Mouse (Mus musculus): Measurements from ENCODE around the gene Taar7f. TPM values are rescaled to one million over a fixed set of nuclear protein-coding genes. Genes with fewer than 3 reads are reported as not detected.
"Not testable (repeated sequence)": the region's sequence is repeated elsewhere in the genome, so short reads cannot be mapped to it uniquely, and the experiment has no call there.

Taar7f gene
- polyA plus RNA-seq, 1 experiment from 2014 or later, result not detected

DNA sequence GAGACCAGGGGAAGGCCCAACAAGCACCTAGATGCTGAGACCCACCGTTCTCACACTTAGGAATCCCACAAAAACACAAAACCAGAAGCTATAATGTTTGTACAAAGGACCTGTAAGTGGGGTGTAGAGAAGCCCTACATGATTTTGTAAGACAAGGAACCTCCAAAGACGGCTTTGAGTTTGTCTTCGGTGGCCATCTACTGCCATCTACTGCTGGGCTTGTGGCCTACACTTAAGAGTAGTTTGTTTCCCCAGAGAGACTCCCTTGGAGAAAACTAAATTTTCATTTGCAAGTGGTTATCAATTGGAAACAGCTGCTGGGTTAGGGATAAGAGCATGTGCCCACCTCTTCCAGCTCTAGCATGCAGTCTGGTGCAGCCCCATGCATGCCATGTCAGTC, 30.9 kb downstream of the Taar7f start:
- no peak for ATAC-seq
- Histone ChIP-seq H3K27ac (ENCODE audit: low read depth, low read length) (no peak overlapping the region), H3K9me3 (ENCODE audit: control insufficient read depth) (no peaks in the 10 kb centered on the region), H3K36me3 (ENCODE audit: control insufficient read depth, insufficient read depth) (no peaks in the 10 kb centered on the region), H3K9ac (ENCODE audit: low read depth, low read length) (0 out of 2 replicates have a peak overlapping the region, but pooled peaks have one; percentile 7), H3K4me2 (replicated peaks; ENCODE audit: low read depth) (no peak overlapping the region), H3K4me1 (replicated peaks; ENCODE audit: control insufficient read depth, insufficient read depth, low read length) (no peaks in the 10 kb centered on the region), H3K27me3 (replicated peaks; ENCODE audit: control insufficient read depth, insufficient read depth, low read length) (no peaks in the 10 kb centered on the region), H3K4me3 (ENCODE audit: low read depth, low read length) (no peak overlapping the region)
- WGBS, result 44% methylated on average over 3 of the region's 3 CpGs
- peak; percentile 78 for TF ChIP-seq CTCF (IDR thresholded peaks at IDR 0.05; ENCODE audit: low read depth)

DNA sequence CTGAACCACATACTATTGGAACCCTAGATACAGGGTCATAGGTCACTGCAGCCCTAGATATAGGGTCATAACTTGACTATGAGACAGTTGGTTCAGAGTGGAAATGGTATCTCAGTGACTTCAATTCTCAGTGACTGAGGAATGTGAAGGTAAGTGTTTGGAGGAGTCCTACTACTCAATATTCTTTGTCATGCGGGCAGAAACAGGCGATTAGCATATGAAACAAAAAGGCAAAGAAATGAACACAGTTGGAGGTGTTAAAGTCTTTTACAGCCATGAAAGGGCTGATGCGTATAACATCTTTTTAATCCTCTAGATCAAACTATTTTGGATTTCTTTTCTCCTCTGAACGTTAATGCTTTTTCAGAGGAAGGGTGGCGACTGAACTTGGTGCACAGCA, 36.6 kb downstream of the Taar7f start:
- Histone ChIP-seq H3K9me3 (ENCODE audit: control insufficient read depth) (no peaks in the 10 kb centered on the region), H3K9ac (ENCODE audit: low read depth, low read length) (no peak overlapping the region), H3K27ac (ENCODE audit: low read depth, low read length) (no peak overlapping the region), H3K4me2 (replicated peaks; ENCODE audit: low read depth) (no peak overlapping the region), H3K27me3 (replicated peaks; ENCODE audit: control insufficient read depth, insufficient read depth, low read length) (no peaks in the 10 kb centered on the region), H3K4me1 (replicated peaks; ENCODE audit: control insufficient read depth, insufficient read depth, low read length) (no peaks in the 10 kb centered on the region), H3K4me3 (ENCODE audit: low read depth, low read length) (no peak overlapping the region), H3K36me3 (ENCODE audit: control insufficient read depth, insufficient read depth) (no peaks in the 10 kb centered on the region)
- 66% methylated on average over 5 of the region's 5 CpGs for WGBS
- ATAC-seq, result no peak
- TF ChIP-seq CTCF (IDR thresholded peaks at IDR 0.05; ENCODE audit: low read depth), result no peak

DNA sequence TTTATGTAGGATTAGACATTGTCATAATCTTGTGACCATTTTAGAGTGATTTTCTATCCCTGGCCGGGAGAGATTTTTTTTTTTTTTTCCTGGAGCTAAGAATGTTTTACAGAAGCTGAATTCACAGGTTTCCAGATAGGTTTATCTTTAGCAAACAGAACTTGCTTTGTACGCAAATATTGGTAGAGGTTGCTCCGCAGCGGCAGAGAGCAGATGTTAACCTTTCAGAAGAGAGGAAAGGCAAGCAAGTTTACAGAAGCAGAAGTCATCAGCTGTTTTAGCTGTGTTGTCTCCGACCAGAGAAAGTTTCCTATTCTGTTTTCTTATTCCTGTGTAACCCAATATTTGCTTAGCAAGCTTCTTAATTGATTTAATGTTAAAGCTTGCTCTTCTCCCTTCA, 37.2 kb downstream of the Taar7f start:
- Histone ChIP-seq H3K4me1 (replicated peaks; ENCODE audit: control insufficient read depth, insufficient read depth, low read length) (no peaks in the 10 kb centered on the region), H3K9me3 (ENCODE audit: control insufficient read depth) (no peaks in the 10 kb centered on the region), H3K36me3 (ENCODE audit: control insufficient read depth, insufficient read depth) (no peaks in the 10 kb centered on the region), H3K4me3 (ENCODE audit: low read depth, low read length) (no peak overlapping the region), H3K4me2 (replicated peaks; ENCODE audit: low read depth) (no peak overlapping the region), H3K27ac (ENCODE audit: low read depth, low read length) (no peak overlapping the region; the same call in 1 of the 2 replicates), H3K9ac (ENCODE audit: low read depth, low read length) (no peak overlapping the region), H3K27me3 (replicated peaks; ENCODE audit: control insufficient read depth, insufficient read depth, low read length) (no peaks in the 10 kb centered on the region)
- no peak for TF ChIP-seq CTCF (IDR thresholded peaks at IDR 0.05; ENCODE audit: low read depth)
- no peak for ATAC-seq
- 17% methylated on average over 5 of the region's 5 CpGs for WGBS

DNA sequence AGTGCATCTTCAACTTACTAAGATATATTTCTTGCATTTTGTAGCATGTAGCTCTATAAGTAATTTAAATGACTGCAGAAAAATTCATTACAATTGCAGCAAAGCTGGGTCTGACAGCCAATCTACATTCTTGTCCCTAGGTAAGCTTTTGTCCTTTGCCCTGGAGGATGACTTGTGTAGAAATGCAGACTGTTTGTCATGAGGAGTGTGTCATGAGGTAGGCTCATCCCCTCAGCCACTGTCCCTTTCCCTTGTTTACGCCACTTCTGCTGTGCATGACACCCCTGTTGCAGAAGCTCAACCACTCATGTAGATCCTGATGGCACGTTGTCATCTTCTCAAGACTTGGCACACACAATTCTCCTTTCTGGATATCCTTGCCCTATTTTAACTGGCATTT, 37.9 kb downstream of the Taar7f start:
- H3K27ac ChIP-seq (ENCODE audit: low read depth, low read length), result no peak overlapping the region

DNA sequence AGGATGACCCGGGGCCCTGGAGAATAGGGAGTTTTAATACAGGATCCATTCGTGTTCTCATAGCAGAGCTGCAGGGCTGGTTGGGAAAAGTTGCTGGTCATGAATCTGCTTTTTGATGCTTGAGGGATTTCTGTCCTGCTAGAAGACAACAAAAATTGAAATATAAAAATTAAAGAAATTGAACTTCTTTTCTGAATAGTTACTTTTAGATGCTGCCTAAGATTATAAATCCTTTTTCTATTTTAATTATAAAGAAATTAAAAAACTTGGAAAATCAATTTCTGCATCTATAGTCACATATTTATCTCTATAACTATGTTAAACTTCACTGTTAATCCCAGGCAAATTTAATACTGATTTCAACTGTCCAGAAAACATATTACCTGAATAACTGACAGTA, 42.9 kb downstream of the Taar7f start, which contains the start of gene Taar8b:
Taar8b (minus strand) TSS at position 101 of the 400 bp plus-strand sequence.
- Histone ChIP-seq H3K4me3 (ENCODE audit: low read depth, low read length) (no peak within 1 kb of the TSS), H3K4me2 (replicated peaks; ENCODE audit: low read depth) (no peak within 1 kb of the TSS), H3K27me3 (replicated peaks; ENCODE audit: control insufficient read depth, insufficient read depth, low read length) (no peaks in the 10 kb centered on the region), H3K4me1 (replicated peaks; ENCODE audit: control insufficient read depth, insufficient read depth, low read length) (no peaks in the 10 kb centered on the region), H3K9me3 (ENCODE audit: control insufficient read depth) (no peaks in the 10 kb centered on the region), H3K9ac (ENCODE audit: low read depth, low read length) (no peak within 1 kb of the TSS), H3K36me3 (ENCODE audit: control insufficient read depth, insufficient read depth) (no peaks in the 10 kb centered on the region), H3K27ac (ENCODE audit: low read depth, low read length) (no peak within 1 kb of the TSS)
- WGBS, result 65% methylated on average over 2 of the region's 2 CpGs
- ATAC-seq, result no peak
- no peak for TF ChIP-seq CTCF (IDR thresholded peaks at IDR 0.05; ENCODE audit: low read depth)

More for the DNA sequence above, 37.9 kb downstream of the Taar7f start:
- no peak for ATAC-seq
- no peaks in the 10 kb centered on the region for H3K9me3 ChIP-seq (ENCODE audit: control insufficient read depth)
- no peaks in the 10 kb centered on the region for H3K36me3 ChIP-seq (ENCODE audit: control insufficient read depth, insufficient read depth)
- no peaks in the 10 kb centered on the region for H3K27me3 ChIP-seq (replicated peaks; ENCODE audit: control insufficient read depth, insufficient read depth, low read length)
- 71% methylated on average over 2 of the region's 2 CpGs for WGBS
- no peak overlapping the region for H3K4me3 ChIP-seq (ENCODE audit: low read depth, low read length)
- H3K9ac ChIP-seq (ENCODE audit: low read depth, low read length), result no peak overlapping the region
- TF ChIP-seq CTCF (IDR thresholded peaks at IDR 0.05; ENCODE audit: low read depth), result no peak
- H3K4me2 ChIP-seq (replicated peaks; ENCODE audit: low read depth), result no peak overlapping the region
- no peaks in the 10 kb centered on the region for H3K4me1 ChIP-seq (replicated peaks; ENCODE audit: control insufficient read depth, insufficient read depth, low read length)

DNA sequence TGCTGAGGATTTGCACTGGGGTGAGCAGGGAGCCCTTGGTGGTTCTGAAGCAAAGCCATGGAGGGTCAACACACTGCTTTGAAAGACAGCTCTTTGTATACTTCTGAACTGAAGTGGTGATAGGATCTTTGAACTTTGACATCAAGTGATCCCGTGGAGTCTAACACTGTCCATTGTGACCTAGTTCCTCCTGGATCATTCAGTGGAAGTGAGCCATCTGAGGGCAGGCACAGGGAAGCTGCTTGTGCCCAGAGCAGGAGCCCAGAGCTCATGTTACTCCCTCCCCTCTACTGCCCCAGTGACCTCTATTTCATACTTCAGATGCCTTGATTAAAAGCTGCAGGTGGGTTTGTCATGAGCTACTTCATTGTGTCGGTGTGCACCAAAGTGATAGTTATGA, 47.7 kb downstream of the Taar7f start:
- not testable (repeated sequence) for H3K9me3 ChIP-seq (ENCODE audit: control insufficient read depth); H3K27me3 ChIP-seq (replicated peaks; ENCODE audit: control insufficient read depth, insufficient read depth, low read length); H3K4me1 ChIP-seq (replicated peaks; ENCODE audit: control insufficient read depth, insufficient read depth, low read length); H3K36me3 ChIP-seq (ENCODE audit: control insufficient read depth, insufficient read depth); H3K4me3 ChIP-seq (ENCODE audit: low read depth, low read length); H3K4me2 ChIP-seq (replicated peaks; ENCODE audit: low read depth); H3K9ac ChIP-seq (ENCODE audit: low read depth, low read length); H3K27ac ChIP-seq (ENCODE audit: low read depth, low read length)
- 40% methylated on average over 2 of the region's 2 CpGs for WGBS
- peak; percentile 36; the same call in 1 of the 2 replicates for ATAC-seq

Other genes starting within 250 kb of the Taar7f start
- gene Vnn3, start 198.0 kb upstream of the Taar7f start, polyA plus RNA-seq (2015; fragmentation: Nextera tagmentation; extraction: Ambion mirVana), result 0.10 TPM in 1 of 2 replicates, not detected in the other
- gene Vnn1, start 154.8 kb upstream of the Taar7f start, polyA plus RNA-seq (2015; fragmentation: Nextera tagmentation; extraction: Ambion mirVana), result 7.4 and 8.2 TPM in 2 replicates
- not detected in 2 replicates for gene Taar1, start 129.2 kb upstream of the Taar7f start, polyA plus RNA-seq (2015; fragmentation: Nextera tagmentation; extraction: Ambion mirVana)
- not detected in 2 replicates for gene Taar2, start 110.9 kb upstream of the Taar7f start, polyA plus RNA-seq (2015; fragmentation: Nextera tagmentation; extraction: Ambion mirVana)
- gene Taar3, start 100.0 kb upstream of the Taar7f start, polyA plus RNA-seq (2015; fragmentation: Nextera tagmentation; extraction: Ambion mirVana), result not detected in 2 replicates
- not detected in 2 replicates for gene Taar4, start 89.0 kb upstream of the Taar7f start, polyA plus RNA-seq (2015; fragmentation: Nextera tagmentation; extraction: Ambion mirVana)
- not detected in 2 replicates for gene Taar5, start 78.8 kb upstream of the Taar7f start, polyA plus RNA-seq (2015; fragmentation: Nextera tagmentation; extraction: Ambion mirVana)
- not detected in 2 replicates for gene Taar6, start 63.9 kb upstream of the Taar7f start, polyA plus RNA-seq (2015; fragmentation: Nextera tagmentation; extraction: Ambion mirVana)
- gene Taar7a, start 56.0 kb upstream of the Taar7f start, polyA plus RNA-seq (2015; fragmentation: Nextera tagmentation; extraction: Ambion mirVana), result not detected in 2 replicates
- gene Taar7b, start 49.6 kb upstream of the Taar7f start, polyA plus RNA-seq (2015; fragmentation: Nextera tagmentation; extraction: Ambion mirVana), result not detected in 2 replicates
- gene Taar7d, start 22.3 kb upstream of the Taar7f start, polyA plus RNA-seq (2015; fragmentation: Nextera tagmentation; extraction: Ambion mirVana), result not detected in 2 replicates
- not detected in 2 replicates for gene Taar7e, start 11.9 kb upstream of the Taar7f start, polyA plus RNA-seq (2015; fragmentation: Nextera tagmentation; extraction: Ambion mirVana)
- not detected in 2 replicates for gene Taar8a, start 27.0 kb downstream of the Taar7f start, polyA plus RNA-seq (2015; fragmentation: Nextera tagmentation; extraction: Ambion mirVana)
- gene Taar8b, start 42.8 kb downstream of the Taar7f start, polyA plus RNA-seq (2015; fragmentation: Nextera tagmentation; extraction: Ambion mirVana), result not detected in 2 replicates
- gene Taar8c, start 52.4 kb downstream of the Taar7f start, polyA plus RNA-seq (2015; fragmentation: Nextera tagmentation; extraction: Ambion mirVana), result not detected in 2 replicates
- gene Taar9, start 60.0 kb downstream of the Taar7f start, polyA plus RNA-seq (2015; fragmentation: Nextera tagmentation; extraction: Ambion mirVana), result not detected in 2 replicates
- gene Stx7, start 99.8 kb downstream of the Taar7f start, polyA plus RNA-seq (2015; fragmentation: Nextera tagmentation; extraction: Ambion mirVana), result 171 and 189 TPM in 2 replicates
- 5.9 and 7.9 TPM in 2 replicates for gene Moxd1, start 174.0 kb downstream of the Taar7f start, polyA plus RNA-seq (2015; fragmentation: Nextera tagmentation; extraction: Ambion mirVana)